Mouse (Mus musculus): ENCODE measurements around the gene Cln6. TPM values are rescaled to one million over a fixed set of nuclear protein-coding genes. Genes with fewer than 3 reads are reported as not detected.
"Not testable (repeated sequence)": the region's sequence is repeated elsewhere in the genome, so short reads cannot be mapped to it uniquely, and the experiment has no call there.

Cln6 gene
- total RNA-seq, 2 experiments from 2014 or later, result 17.5 to 20.7 TPM

- no peak overlapping the region for H3K4me3 ChIP-seq
- DNase-seq, result no peak
- no peak overlapping the region for H3K27ac ChIP-seq
- intact Hi-C loops (cut with DNase I), result no loop called here
- no peak for TF ChIP-seq CTCF (IDR thresholded peaks at IDR 0.05)
Observed at GRCm38 (mm10) chr9:62817828-62818614, 20.6 kb upstream of the Cln6 start.

GRCm38 (mm10) chr9:62819494-62819893, 19.1 kb upstream of the Cln6 start:
- no peak overlapping the region for H3K4me3 ChIP-seq
- H3K27ac ChIP-seq, result no peak overlapping the region
- no peak for DNase-seq
- no peak for TF ChIP-seq CTCF (IDR thresholded peaks at IDR 0.05)
- intact Hi-C loops (cut with DNase I), result no loop called here

GRCm38 (mm10) chr9:62819910-62820309, 18.7 kb upstream of the Cln6 start:
- intact Hi-C loops (cut with DNase I), result not testable (repeated sequence)

DNA sequence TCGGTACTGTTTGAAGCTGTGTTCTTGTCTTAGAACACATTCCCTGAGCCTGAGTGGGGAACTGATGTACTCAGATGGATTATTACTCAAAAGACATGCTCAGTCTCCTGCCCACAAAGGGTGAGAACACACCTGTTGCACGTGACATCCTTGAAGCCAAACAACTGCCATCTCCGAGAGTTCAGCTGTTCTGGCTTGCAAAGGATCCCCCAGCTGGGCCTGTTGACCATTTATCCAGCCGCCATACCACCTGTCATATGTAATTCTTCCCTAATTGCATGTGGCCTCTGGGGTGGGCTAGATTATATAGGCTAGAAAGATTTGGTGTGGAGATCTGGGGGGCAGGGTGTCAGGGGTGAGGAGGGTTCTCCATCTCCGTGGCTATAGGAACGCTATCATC, 17.8 kb upstream of the Cln6 start:
- Histone ChIP-seq H3K27ac (no peak overlapping the region), H3K4me3 (no peak overlapping the region)
- TF ChIP-seq CTCF (IDR thresholded peaks at IDR 0.05), result no peak
- DNase-seq, result no peak
- intact Hi-C loops (cut with DNase I), result no loop called here

More at GRCm38 (mm10) chr9:62819910-62820309, 18.7 kb upstream of the Cln6 start:
- H3K27ac ChIP-seq, H3K4me3 ChIP-seq, DNase-seq: not testable (repeated sequence)

- no peak overlapping the region for H3K27ac ChIP-seq
- intact Hi-C loops (cut with DNase I), result no loop called here
- no peak for DNase-seq
- no peak overlapping the region for H3K4me3 ChIP-seq
- no peak for TF ChIP-seq CTCF (IDR thresholded peaks at IDR 0.05)
Observed at GRCm38 (mm10) chr9:62821811-62822210, 16.8 kb upstream of the Cln6 start.

DNA sequence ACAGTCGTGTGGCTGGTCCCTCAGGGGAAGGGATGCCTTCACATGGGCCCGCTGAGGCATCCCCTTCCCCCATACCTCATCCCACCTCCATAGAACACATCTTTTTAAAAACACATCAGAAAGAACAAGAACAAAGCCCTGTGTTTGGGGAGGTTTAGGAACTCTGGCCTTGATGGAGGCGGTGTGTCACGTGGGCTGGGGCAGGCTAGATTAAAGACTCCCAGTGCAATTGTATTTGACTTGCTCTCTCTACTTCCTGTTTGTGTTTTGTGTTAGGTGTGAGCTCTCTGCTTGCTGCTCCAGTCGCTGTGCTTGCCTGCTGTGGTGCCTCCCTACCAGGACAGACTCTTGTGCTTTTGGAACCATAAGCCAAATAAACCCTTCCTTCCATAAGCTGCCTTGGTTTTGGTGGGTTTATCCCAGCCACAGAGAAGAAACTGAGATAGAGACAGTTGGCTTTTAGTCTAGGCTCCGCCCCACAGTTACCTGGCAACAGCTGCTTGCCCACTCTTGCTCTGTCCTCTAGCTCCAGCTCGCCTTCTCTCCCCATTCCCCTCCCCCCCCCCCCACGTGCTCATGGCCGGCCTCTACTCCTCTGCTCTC, 12.7 kb upstream of the Cln6 start:
- DNase-seq, result no peak
- H3K4me3 ChIP-seq, result no peak overlapping the region
- H3K27ac ChIP-seq, result no peak overlapping the region
- intact Hi-C loops (cut with DNase I), result no loop called here
- TF ChIP-seq CTCF (IDR thresholded peaks at IDR 0.05), result no peak

- DNase-seq, result no peak
- H3K4me3 ChIP-seq, result no peak overlapping the region
- H3K27ac ChIP-seq, result no peak overlapping the region
- TF ChIP-seq CTCF (IDR thresholded peaks at IDR 0.05), result no peak
- intact Hi-C loops (cut with DNase I), result no loop called here
Observed at GRCm38 (mm10) chr9:62826456-62826855, 12.1 kb upstream of the Cln6 start.

DNA sequence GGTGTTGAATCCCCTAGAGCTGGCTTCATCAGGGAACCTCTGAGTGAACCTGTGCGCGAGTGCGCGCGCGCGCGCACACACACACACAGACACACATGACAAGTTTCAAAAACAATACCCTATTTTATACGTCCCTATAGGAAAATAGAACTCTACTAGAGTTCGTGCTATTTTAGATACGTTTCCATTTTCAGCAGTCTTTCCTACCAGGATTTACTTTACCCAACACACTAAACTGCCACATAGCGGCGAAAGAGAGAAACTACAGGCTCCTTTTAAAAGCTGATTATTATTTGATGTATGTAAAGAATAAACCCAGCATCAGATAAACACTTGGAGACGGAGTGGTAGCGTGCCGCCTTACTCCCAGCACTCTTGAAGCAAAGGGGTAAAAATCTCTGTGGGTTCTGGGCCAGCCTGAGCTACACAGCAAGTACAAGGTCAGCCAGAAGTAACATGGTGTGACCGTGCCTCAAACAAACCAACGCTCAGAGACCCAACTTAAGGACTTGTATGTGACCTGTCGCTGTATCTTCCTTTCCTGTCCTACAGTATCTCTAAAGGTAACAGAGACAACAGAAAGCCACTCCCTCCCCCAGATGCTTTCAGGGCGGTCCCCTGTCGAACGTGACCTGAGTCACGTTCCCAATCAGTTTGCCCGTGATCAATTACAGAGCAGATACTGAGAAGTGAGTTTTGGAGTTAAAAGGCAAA, 10.5 kb upstream of the Cln6 start:
- peak overlapping the region; percentile 76 for H3K27ac ChIP-seq
- peak; percentile 70 for TF ChIP-seq CTCF (IDR thresholded peaks at IDR 0.05)
- intact Hi-C loops (cut with DNase I), result loop anchor here (2.0 kb wide), 1 partner anchor 15 kb away; no protein-coding TSS in a partner anchor
- no peak for DNase-seq
- peak overlapping the region; percentile 68 for H3K4me3 ChIP-seq

- peak; percentile 97 for DNase-seq
- Histone ChIP-seq H3K4me3 (peak overlapping the region; percentile 68), H3K27ac (peak overlapping the region; percentile 76)
- intact Hi-C loops (cut with DNase I), result loop anchor here (2.0 kb wide), 1 partner anchor 16 kb away; no protein-coding TSS in a partner anchor
- TF ChIP-seq CTCF (IDR thresholded peaks at IDR 0.05), result peak; percentile 94; the same call in 1 of the 2 replicates
Observed at GRCm38 (mm10) chr9:62828662-62829086, 9.9 kb upstream of the Cln6 start.

- no peak overlapping the region for H3K27ac ChIP-seq
- DNase-seq, result no peak
- intact Hi-C loops (cut with DNase I), result loop anchor here (2.0 kb wide), 1 partner anchor 17 kb away; no protein-coding TSS in a partner anchor
- no peak for TF ChIP-seq CTCF (IDR thresholded peaks at IDR 0.05)
- no peak overlapping the region for H3K4me3 ChIP-seq
Observed at GRCm38 (mm10) chr9:62829877-62830276, 8.7 kb upstream of the Cln6 start.

- Histone ChIP-seq H3K4me3 (no peak overlapping the region), H3K27ac (no peak overlapping the region)
- DNase-seq, result no peak
- intact Hi-C loops (cut with DNase I), result no loop called here
- TF ChIP-seq CTCF (IDR thresholded peaks at IDR 0.05), result no peak
Observed at GRCm38 (mm10) chr9:62834906-62835305, 3.7 kb upstream of the Cln6 start.

DNA sequence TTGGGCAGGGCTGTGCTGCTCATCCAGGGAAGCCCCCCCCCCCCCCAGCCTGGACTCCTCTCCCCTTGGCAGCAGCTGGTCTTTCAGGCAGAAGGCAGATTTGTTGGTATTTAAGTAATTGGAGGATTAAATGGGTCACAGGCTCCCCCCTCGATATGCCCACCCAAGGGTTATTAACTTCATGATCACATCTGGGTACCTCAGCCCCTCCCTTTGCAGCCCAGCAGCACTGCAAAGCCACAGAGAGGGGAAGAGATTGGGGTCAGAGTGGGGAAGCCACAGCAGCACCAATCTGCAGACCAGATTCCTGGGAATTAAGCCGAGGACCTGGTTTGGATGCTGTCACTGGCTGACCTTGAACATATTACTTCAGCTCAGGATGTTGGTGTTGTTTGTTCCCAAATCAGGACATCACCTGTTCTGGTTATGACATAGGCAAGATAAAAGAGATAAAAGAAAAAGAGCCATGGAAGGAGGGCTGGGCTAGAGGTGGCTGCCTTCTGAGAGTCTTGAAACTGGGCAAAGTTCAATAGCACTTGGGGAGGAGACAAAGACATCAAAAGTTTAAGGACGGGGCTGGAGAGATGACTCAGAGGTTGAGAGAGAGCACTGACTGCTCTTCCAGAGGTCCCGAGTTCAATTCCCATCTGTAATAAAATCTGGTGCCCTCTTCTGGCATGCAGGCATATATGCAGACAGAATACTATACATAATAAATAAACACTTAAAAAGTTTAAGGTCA, 2.7 kb upstream of the Cln6 start:
- TF ChIP-seq CTCF (IDR thresholded peaks at IDR 0.05), result no peak
- Histone ChIP-seq H3K27ac (no peak overlapping the region), H3K4me3 (no peak overlapping the region)
- intact Hi-C loops (cut with DNase I), result no loop called here
- DNase-seq, result no peak
